Mouse (Mus musculus): ENCODE results near the gene Fgfr2.

Gene Fgfr2

GRCm38 (mm10) chr7:130367222-130368035 is 2755.7 kb downstream of the Fgfr2 start:
- in situ Hi-C loops (cut with MboI, MseI) = no loop called here

- in situ Hi-C loops (cut with MboI, MseI) = no loop called here
Observed at GRCm38 (mm10) chr7:130365711-130366110, 2757.4 kb downstream of the Fgfr2 start.

- in situ Hi-C loops (cut with MboI, MseI) = no loop called here
Observed at GRCm38 (mm10) chr7:130340412-130341152, 2782.6 kb downstream of the Fgfr2 start.

GRCm38 (mm10) chr7:130337601-130338000 is 2785.5 kb downstream of the Fgfr2 start:
- in situ Hi-C loops (cut with MboI, MseI) = no loop called here

GRCm38 (mm10) chr7:130335440-130336051 is 2787.6 kb downstream of the Fgfr2 start:
- in situ Hi-C loops (cut with MboI, MseI) = no loop called here

- in situ Hi-C loops (cut with MboI, MseI) = no loop called here
Observed at GRCm38 (mm10) chr7:130332515-130333220, 2790.5 kb downstream of the Fgfr2 start.

- in situ Hi-C loops (cut with MboI, MseI) = no loop called here
Observed at GRCm38 (mm10) chr7:130327603-130328365, 2795.4 kb downstream of the Fgfr2 start.

GRCm38 (mm10) chr7:130325983-130326433 is 2797.1 kb downstream of the Fgfr2 start:
- in situ Hi-C loops (cut with MboI, MseI) = no loop called here

GRCm38 (mm10) chr7:130324716-130325401 is 2798.3 kb downstream of the Fgfr2 start:
- in situ Hi-C loops (cut with MboI, MseI) = loop anchor here (25.0 kb wide), 1 partner anchor 1838 kb away; no protein-coding TSS in a partner anchor

GRCm38 (mm10) chr7:130323766-130324165 is 2799.4 kb downstream of the Fgfr2 start:
- in situ Hi-C loops (cut with MboI, MseI) = loop anchor here (25.0 kb wide), 1 partner anchor 1836 kb away; no protein-coding TSS in a partner anchor

- in situ Hi-C loops (cut with MboI, MseI) = loop anchor here (25.0 kb wide), 1 partner anchor 1833 kb away; no protein-coding TSS in a partner anchor
Observed at GRCm38 (mm10) chr7:130319799-130320556, 2803.2 kb downstream of the Fgfr2 start.

GRCm38 (mm10) chr7:130316294-130316693 is 2806.9 kb downstream of the Fgfr2 start:
- in situ Hi-C loops (cut with MboI, MseI) = loop anchor here (25.0 kb wide), 1 partner anchor 1829 kb away; no protein-coding TSS in a partner anchor

- in situ Hi-C loops (cut with MboI, MseI) = loop anchor here (25.0 kb wide), 1 partner anchor 1828 kb away; no protein-coding TSS in a partner anchor
Observed at GRCm38 (mm10) chr7:130315221-130315620, 2807.9 kb downstream of the Fgfr2 start.

- in situ Hi-C loops (cut with MboI, MseI) = loop anchor here (25.0 kb wide), 1 partner anchor 1827 kb away; no protein-coding TSS in a partner anchor
Observed at GRCm38 (mm10) chr7:130314658-130315057, 2808.5 kb downstream of the Fgfr2 start.

GRCm38 (mm10) chr7:130311362-130311761 is 2811.8 kb downstream of the Fgfr2 start:
- in situ Hi-C loops (cut with MboI, MseI) = loop anchor here (25.0 kb wide), 1 partner anchor 1824 kb away; no protein-coding TSS in a partner anchor

GRCm38 (mm10) chr7:130309180-130309579 is 2814.0 kb downstream of the Fgfr2 start:
- in situ Hi-C loops (cut with MboI, MseI) = loop anchor here (25.0 kb wide), 1 partner anchor 1822 kb away; no protein-coding TSS in a partner anchor

- in situ Hi-C loops (cut with MboI, MseI) = loop anchor here (25.0 kb wide), 1 partner anchor 1820 kb away; no protein-coding TSS in a partner anchor
Observed at GRCm38 (mm10) chr7:130307036-130307435, 2816.1 kb downstream of the Fgfr2 start.

GRCm38 (mm10) chr7:130304642-130305041 is 2818.5 kb downstream of the Fgfr2 start:
- in situ Hi-C loops (cut with MboI, MseI) = loop anchor here (25.0 kb wide), 1 partner anchor 1817 kb away; no protein-coding TSS in a partner anchor

- in situ Hi-C loops (cut with MboI, MseI) = loop anchor here (25.0 kb wide), 1 partner anchor 1816 kb away; no protein-coding TSS in a partner anchor
Observed at GRCm38 (mm10) chr7:130303464-130303863, 2819.7 kb downstream of the Fgfr2 start.
